Mouse (Mus musculus) activated CD4-positive, CD25-positive, alpha-beta regulatory T cell (primary cell): ENCODE results near the gene Lsm12. TPM values are rescaled to one million over a fixed set of nuclear protein-coding genes. Genes with fewer than 3 reads are reported as not detected.

Source experiments
- polyA plus RNA-seq, 2 experiments: library from polyadenylated mRNA; unstranded; fragments of 100-300 nt; shearing (Covaris generic); gene quantifications; one replicate each; pipeline ENCODE4 v1.2.1; 2017

Gene Lsm12
- polyA plus RNA-seq: 10 to 100 TPM; 71.5 to 99.9 TPM

GRCm38 (mm10) chr11:102184646-102185495, at the start of gene Lsm12:
Gene Lsm12 (minus strand): TSS chr11:102185296.

GRCm38 (mm10) chr11:102230006-102230741, 45.1 kb upstream of the Lsm12 start, which contains the start of gene Hdac5:
Gene Hdac5 (minus strand): TSS chr11:102230166.

GRCm38 (mm10) chr11:102189461-102190436, 4.7 kb upstream of the Lsm12 start, which contains the start of gene G6pc3:
Gene G6pc3 (plus strand): TSS chr11:102189620.

GRCm38 (mm10) chr11:102156039-102156785, 28.9 kb downstream of the Lsm12 start, which contains the start of gene Tmem101:
Gene Tmem101 (minus strand): TSS chr11:102156404.

GRCm38 (mm10) chr11:102145471-102146001, 39.6 kb downstream of the Lsm12 start, which contains the start of gene Nags:
Gene Nags (plus strand): TSS chr11:102145513.

Other genes starting within 250 kb of the Lsm12 start
- gene Sost, start 218.3 kb downstream of the Lsm12 start, polyA plus RNA-seq: not detected
- gene Cfap97d1, start 201.0 kb downstream of the Lsm12 start, polyA plus RNA-seq: not detected
- 1 to 10 TPM in 1 of 2 experiments, under 1 TPM in 1; 0.77 to 1.6 TPM for gene Dusp3, start 198.3 kb downstream of the Lsm12 start, polyA plus RNA-seq
- gene Mpp3, start 156.8 kb downstream of the Lsm12 start, polyA plus RNA-seq: under 1 TPM; 0.06 to 0.15 TPM
- under 1 TPM in 1 of 2 experiments, not detected in 1; 0.21 TPM for gene Cd300lg, start 143.8 kb downstream of the Lsm12 start, polyA plus RNA-seq
- 1 to 10 TPM; 1.5 to 3.2 TPM for gene Mpp2, start 96.8 kb downstream of the Lsm12 start, polyA plus RNA-seq
- not detected for gene Ppy, start 84.0 kb downstream of the Lsm12 start, polyA plus RNA-seq
- not detected for gene Pyy, start 77.5 kb downstream of the Lsm12 start, polyA plus RNA-seq
- under 1 TPM in 1 of 2 experiments, not detected in 1; 0.14 TPM for gene Nags, start 39.8 kb downstream of the Lsm12 start, polyA plus RNA-seq
- gene Tmem101, start 28.9 kb downstream of the Lsm12 start, polyA plus RNA-seq: 10 to 100 TPM in 1 of 2 experiments, 1 to 10 TPM in 1; 4.9 to 10.4 TPM
- gene G6pc3, start 4.3 kb upstream of the Lsm12 start, polyA plus RNA-seq: 10 to 100 TPM; 23.4 to 38.3 TPM
- 10 to 100 TPM; 23.2 to 25.0 TPM for gene Hdac5, start 44.9 kb upstream of the Lsm12 start, polyA plus RNA-seq
- gene BC030867, start 63.6 kb upstream of the Lsm12 start, polyA plus RNA-seq: 1 to 10 TPM; 1.3 to 2.5 TPM
- gene Asb16, start 83.4 kb upstream of the Lsm12 start, polyA plus RNA-seq: not detected
- 10 to 100 TPM; 53.2 to 53.9 TPM for gene Tmub2, start 99.6 kb upstream of the Lsm12 start, polyA plus RNA-seq
- 10 to 100 TPM; 18.9 to 21.8 TPM for gene Atxn7l3, start 111.3 kb upstream of the Lsm12 start, polyA plus RNA-seq
- 100 to 1,000 TPM; 104 to 123 TPM for gene Ubtf, start 134.4 kb upstream of the Lsm12 start, polyA plus RNA-seq
- 1 to 10 TPM; 3.0 to 3.3 TPM for gene Slc4a1, start 180.9 kb upstream of the Lsm12 start, polyA plus RNA-seq
- 10 to 100 TPM; 25.8 to 29.9 TPM for gene Rundc3a, start 208.1 kb upstream of the Lsm12 start, polyA plus RNA-seq
- 10 to 100 TPM; 78.1 to 93.5 TPM for gene Slc25a39, start 222.7 kb upstream of the Lsm12 start, polyA plus RNA-seq
- 10 to 100 TPM; 42.4 to 63.7 TPM for gene Grn, start 245.0 kb upstream of the Lsm12 start, polyA plus RNA-seq